Mouse (Mus musculus): Measurements from ENCODE around the gene Plxnb3.
"Not testable (repeated sequence)": the region's sequence is repeated elsewhere in the genome, so short reads cannot be mapped to it uniquely, and the experiment has no call there.

Gene Plxnb3

GRCm38 (mm10) chrX:73756334-73757140 is at the start of gene Plxnb3:
Plxnb3 (plus strand) TSS chrX:73757090.
- no peak for DNase-seq

GRCm38 (mm10) chrX:73715476-73716108 is 41.3 kb upstream of the Plxnb3 start:
- peak; percentile 22 for DNase-seq

DNA sequence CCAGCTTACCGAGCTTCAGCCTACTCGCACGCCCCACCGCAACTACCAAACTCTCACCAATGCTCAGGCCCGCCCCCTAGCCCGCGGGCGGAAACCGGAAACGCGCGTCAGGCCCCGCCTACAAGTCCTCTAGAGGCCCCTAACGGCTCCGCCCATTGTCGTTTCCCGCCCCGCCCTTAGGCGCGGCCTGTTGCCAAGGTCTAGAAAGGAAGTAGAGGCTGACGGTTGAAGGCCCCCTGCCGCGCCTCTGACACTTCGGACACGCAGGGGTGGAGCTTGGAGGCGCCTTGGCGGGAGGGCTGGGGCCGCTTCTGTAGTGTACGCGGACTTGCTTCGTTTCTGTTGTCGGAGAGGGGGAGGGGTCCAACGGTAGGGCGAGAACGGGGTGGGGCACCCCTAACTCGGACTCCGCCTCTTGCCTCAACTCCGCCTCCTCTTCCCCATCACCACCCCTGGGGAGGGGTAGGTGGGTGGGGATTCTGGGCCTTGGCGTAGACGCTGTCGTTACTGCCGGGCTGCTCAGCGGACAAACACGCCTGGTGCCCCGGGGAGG is 40.7 kb upstream of the Plxnb3 start, which contains the start of the genes Bcap31 and Abcd1:
Bcap31 (minus strand) TSS at position 67 of the 553 bp plus-strand sequence.
Abcd1 (plus strand) TSS at position 489 of the 553 bp plus-strand sequence.
- DNase-seq: peak; percentile 84

GRCm38 (mm10) chrX:73716709-73717545 is 40.0 kb upstream of the Plxnb3 start:
- DNase-seq: peak; percentile 28

DNA sequence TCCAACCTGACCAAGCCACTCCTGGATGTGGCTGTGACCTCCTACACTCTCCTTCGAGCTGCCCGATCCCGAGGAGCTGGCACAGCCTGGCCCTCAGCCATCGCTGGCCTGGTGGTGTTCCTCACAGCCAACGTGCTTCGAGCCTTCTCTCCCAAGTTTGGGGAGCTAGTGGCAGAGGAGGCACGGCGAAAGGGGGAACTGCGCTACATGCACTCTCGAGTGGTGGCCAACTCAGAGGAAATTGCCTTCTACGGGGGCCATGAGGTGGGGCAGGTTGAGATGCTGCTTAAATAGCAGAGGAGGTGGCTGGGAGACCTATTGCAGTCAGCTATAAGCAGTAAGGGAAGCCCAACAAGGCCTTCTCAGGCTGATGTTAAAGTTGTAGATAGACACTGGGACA is 39.2 kb upstream of the Plxnb3 start:
- DNase-seq: peak; percentile 19

GRCm38 (mm10) chrX:73718271-73718670 is 38.6 kb upstream of the Plxnb3 start:
- DNase-seq: peak; percentile 10

DNA sequence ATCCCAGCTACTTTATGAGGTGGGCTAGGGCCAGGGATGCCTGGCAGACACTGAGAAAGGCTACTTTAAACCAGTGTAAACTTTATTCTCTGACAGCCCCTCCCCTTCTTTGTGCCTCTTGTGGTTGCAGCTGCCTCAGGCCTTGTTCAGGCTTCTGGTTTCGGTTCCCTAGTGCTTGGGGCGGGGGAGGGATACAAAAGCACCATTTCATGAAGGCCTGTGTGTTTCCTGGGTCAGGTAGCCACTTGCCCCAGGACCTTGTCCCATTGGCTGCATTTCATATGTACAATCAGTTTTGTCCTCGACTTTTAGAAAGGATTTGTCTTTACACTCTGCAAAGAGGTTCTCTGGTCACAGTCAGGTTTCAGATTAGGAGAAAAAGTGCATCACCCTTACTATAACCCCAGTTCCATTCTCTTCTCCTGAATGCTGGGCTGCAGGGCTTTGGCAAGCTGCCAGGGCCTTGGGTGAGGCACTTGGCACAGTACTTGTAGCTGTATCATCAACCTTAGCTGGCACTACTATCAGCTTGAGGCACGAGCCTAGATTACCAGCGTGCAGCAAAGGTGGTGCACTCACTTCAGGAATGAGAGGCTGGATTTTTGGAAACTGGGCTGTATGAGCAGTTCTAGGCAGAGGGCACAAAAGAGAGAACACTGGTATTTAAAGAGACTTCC is 38.1 kb upstream of the Plxnb3 start:
- peak; percentile 27 for DNase-seq

GRCm38 (mm10) chrX:73730908-73731307 is 26.0 kb upstream of the Plxnb3 start:
- DNase-seq: no peak

DNA sequence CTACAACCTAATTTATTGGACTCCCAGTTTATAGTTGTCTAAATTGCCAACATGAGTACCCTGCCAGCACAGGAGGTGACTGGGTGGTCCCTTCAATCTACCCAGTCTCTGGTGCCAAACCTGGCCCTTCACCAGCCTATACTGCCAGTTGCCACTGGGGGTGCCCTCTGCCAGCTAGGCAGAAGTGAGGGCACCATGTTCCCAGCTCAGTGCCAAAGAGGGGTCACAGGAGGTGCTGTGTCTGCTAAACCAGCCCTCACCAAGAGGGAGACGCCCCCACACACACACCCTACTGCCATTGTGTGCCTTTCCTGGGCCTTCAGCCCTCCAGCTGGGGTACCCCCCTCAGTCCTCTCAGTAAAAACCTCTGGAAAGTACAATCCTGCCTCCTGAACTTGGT is 18.7 kb upstream of the Plxnb3 start:
- DNase-seq: no peak

- no peak for DNase-seq
Observed at GRCm38 (mm10) chrX:73739151-73739550, 17.7 kb upstream of the Plxnb3 start.

- DNase-seq: not testable (repeated sequence)
Observed at GRCm38 (mm10) chrX:73739841-73740240, 17.0 kb upstream of the Plxnb3 start.

DNA sequence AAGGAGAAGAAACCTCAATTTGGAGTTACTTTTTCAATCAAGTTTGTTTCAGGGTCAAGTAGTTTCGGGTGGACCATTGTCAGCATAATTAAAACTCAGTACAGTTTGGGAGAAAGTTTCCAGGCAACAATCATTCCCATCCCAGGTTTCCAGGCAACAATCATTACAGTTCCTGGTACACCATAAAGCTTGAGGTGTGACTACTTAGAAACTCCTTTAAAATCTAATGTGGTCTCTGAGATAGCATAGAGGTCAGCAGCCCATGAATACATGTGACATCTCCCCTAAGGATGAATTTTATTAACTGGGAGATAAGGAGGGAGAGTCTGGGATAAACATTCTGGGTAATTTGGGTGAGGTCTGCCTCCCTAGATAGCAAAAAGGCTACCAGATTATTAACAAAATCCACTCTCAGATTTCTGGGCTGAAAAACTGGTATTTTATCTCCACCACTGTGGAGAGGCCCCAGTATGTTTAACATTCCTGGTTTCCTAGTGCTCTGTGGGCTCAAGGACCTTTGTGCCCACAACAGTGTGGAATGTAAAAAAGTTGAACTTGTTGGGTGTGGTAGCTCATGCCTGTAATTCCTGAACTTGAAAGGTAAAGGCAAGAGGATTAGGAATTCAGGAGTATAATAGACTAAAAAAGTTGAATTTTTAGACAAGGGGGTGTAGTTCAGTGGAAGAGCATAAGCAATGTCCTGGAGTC is 12.0 kb upstream of the Plxnb3 start:
- no peak for DNase-seq

DNA sequence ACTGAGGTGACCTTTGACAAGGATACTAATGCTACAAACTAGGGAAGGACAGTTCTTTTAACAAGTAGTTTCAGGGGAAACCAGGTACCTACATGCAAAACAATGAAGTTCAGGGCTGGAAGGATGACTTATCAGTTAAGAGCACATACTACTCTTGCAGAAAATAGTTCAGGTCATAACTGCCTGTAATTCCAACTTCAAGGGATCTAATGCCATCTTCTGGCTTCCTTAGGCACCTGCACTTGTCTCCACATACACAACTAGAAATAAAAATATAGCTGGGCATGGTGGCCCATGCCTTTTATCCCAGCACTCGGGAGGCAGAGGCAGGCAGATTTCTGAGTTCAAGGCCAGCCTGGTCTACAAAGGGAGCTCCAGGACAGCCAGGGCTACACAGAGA is 7.9 kb upstream of the Plxnb3 start:
- no peak for DNase-seq

- DNase-seq: peak; percentile 55
Observed at GRCm38 (mm10) chrX:73758611-73759290, 1.9 kb downstream of the Plxnb3 start.

- no peak for DNase-seq
Observed at GRCm38 (mm10) chrX:73765311-73765710, 8.4 kb downstream of the Plxnb3 start.

GRCm38 (mm10) chrX:73767267-73767666 is 10.4 kb downstream of the Plxnb3 start:
- no peak for DNase-seq

GRCm38 (mm10) chrX:73774168-73774760 is 17.4 kb downstream of the Plxnb3 start, which contains the start of gene Srpk3:
Srpk3 (plus strand) TSS chrX:73774405.
- DNase-seq: no peak

DNA sequence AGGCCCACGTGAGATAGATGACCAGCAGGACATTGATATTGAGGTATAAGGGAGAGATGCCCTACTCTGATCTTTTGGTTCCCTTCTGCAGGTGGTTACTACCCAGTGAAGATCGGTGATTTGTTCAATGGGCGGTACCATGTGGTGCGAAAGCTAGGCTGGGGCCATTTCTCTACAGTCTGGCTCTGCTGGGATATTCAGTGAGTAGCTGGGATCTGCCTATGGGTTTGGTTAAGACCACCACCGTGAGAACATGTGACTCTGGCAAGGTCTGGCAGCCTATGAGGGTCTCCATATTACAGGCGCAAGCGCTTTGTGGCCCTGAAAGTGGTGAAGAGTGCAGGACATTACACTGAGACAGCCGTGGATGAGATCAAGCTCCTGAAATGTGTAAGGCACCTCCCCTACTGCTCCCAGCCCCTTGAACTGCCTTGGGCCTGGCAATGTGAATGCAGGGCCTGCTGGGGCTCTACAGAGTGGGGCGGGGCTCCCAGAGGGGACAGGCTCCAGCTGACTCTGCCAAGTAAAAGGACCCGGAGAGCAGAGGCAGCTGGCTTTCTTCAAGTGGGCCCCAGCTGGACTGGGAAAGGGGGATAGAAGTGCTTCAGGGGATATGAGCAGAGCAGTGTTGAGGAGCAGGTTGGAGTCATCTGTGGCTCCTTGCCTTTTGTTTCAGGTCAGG is 18.1 kb downstream of the Plxnb3 start:
- DNase-seq: no peak

GRCm38 (mm10) chrX:73782227-73782626 is 25.3 kb downstream of the Plxnb3 start:
- no peak for DNase-seq

GRCm38 (mm10) chrX:73785666-73786065 is 28.8 kb downstream of the Plxnb3 start:
- no peak for DNase-seq

Measured in cerebellum, adult 11 months (tissue).